Mouse (Mus musculus): ENCODE data around the gene Tmem129. TPM values are rescaled to one million over a fixed set of nuclear protein-coding genes. Genes with fewer than 3 reads are reported as not detected.

Gene Tmem129
- total and polyA plus RNA-seq, 3 experiments = 40.2 to 51.3 TPM; not detected in 1

DNA sequence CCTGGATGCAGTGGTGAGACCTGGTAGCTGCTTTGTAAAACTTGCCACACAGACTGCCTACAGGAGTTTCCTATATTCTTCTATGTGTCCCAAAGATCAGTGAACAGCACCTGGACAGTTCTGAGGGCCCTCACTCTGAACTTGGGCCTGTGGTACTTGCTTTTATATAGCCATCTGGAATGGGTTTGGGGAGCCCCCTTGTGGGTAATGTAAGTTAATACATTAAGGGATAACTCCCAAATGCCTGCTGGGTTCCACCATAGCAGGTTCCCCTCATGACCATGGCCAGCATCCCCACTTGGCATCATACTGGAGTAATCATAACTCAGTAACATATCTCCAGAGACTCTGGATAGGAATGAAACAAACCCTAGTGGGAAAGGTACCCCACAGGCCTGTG, 10.0 kb upstream of the Tmem129 start:
- TF ChIP-seq ZMIZ1 (IDR thresholded peaks at IDR 0.05; ENCODE audit: low read depth, low read length) (no peak), EP300 (IDR thresholded peaks at IDR 0.05; ENCODE audit: low read depth in 1 of 2, low read length in 2 of 2) (no peak), USF1 (IDR thresholded peaks at IDR 0.05; ENCODE audit: low read depth, low read length) (no peak), JUND (IDR thresholded peaks at IDR 0.05; ENCODE audit: low read depth, low read length) (no peak), CHD1 (IDR thresholded peaks at IDR 0.05; ENCODE audit: low read depth, low read length) (no peak), ELF1 (IDR thresholded peaks at IDR 0.05; ENCODE audit: low read depth, low read length) (no peak), ZKSCAN1 (IDR thresholded peaks at IDR 0.05; ENCODE audit: low read depth, low read length) (no peak), MYC (IDR thresholded peaks at IDR 0.05; ENCODE audit: low read depth, low read length) (no peak), HCFC1 (IDR thresholded peaks at IDR 0.05; ENCODE audit: low read depth, low read length) (no peak), POLR2AphosphoS2 (IDR thresholded peaks at IDR 0.05; ENCODE audit: low read length) (no peak), E2F4 (IDR thresholded peaks at IDR 0.05; ENCODE audit: borderline replicate concordance, low read depth, low read length) (no peak), RAD21 (IDR thresholded peaks at IDR 0.05; ENCODE audit: low read depth, low read length) (peak; percentile 44), CTCF (IDR thresholded peaks at IDR 0.05 in 2 of 3, conservative IDR thresholded peaks at IDR 0.05 in 1 of 3; ENCODE audit: control insufficient read depth in 1 of 3, insufficient read depth in 1 of 3, low read depth in 2 of 3, low read length in 3 of 3, poor library complexity in 1 of 3, severe bottlenecking in 1 of 3) (peak; percentile 22 to 72 (median 69); a peak in 4 of 6 replicates), POLR2A (IDR thresholded peaks at IDR 0.05; ENCODE audit: control insufficient read depth in 1 of 2, insufficient read depth in 1 of 2, low read depth in 1 of 2, low read length in 2 of 2, poor library complexity in 1 of 2) (no peak), RCOR1 (IDR thresholded peaks at IDR 0.05; ENCODE audit: low read depth, low read length) (no peak), BHLHE40 (IDR thresholded peaks at IDR 0.05; ENCODE audit: borderline replicate concordance, low read depth, low read length) (no peak), NELFE (IDR thresholded peaks at IDR 0.05; ENCODE audit: low read depth, low read length) (no peak), SMC3 (IDR thresholded peaks at IDR 0.05; ENCODE audit: low read depth, low read length) (peak; percentile 47), TBP (IDR thresholded peaks at IDR 0.05; ENCODE audit: low read depth, low read length) (no peak), ZNF384 (IDR thresholded peaks at IDR 0.05; ENCODE audit: low read depth, low read length) (no peak), USF2 (IDR thresholded peaks at IDR 0.05; ENCODE audit: borderline replicate concordance in 1 of 2, insufficient read depth in 1 of 2, low read depth in 1 of 2, low read length in 2 of 2) (no peak), GABPA (IDR thresholded peaks at IDR 0.05; ENCODE audit: low read depth, low read length) (no peak), MAX (IDR thresholded peaks at IDR 0.05; ENCODE audit: low read length) (no peak), CHD2 (IDR thresholded peaks at IDR 0.05; ENCODE audit: low read length) (no peak), POLR2AphosphoS5 (IDR thresholded peaks at IDR 0.05; ENCODE audit: borderline replicate concordance, low read depth, low read length) (no peak), UBTF (IDR thresholded peaks at IDR 0.05; ENCODE audit: borderline replicate concordance, insufficient read depth, low read depth, low read length) (no peak)
- Histone ChIP-seq H3K9me3 (replicated peaks; ENCODE audit: insufficient read depth, low read length) (no peaks in the 10 kb centered on the region), H3K9ac (ENCODE audit: control insufficient read depth, low read depth, low read length, poor library complexity, severe bottlenecking) (no peak overlapping the region), H3K4me1 (ENCODE audit: control insufficient read depth in 1 of 2, insufficient read depth in 2 of 2, low read length in 2 of 2) (peaks cover 2 to 11% of the 10 kb centered on the region in 2 experiments; a peak in 3 of 4 replicates), H3K27ac (ENCODE audit: control insufficient read depth, low read depth, low read length) (no peak overlapping the region), H3K79me2 (ENCODE audit: control insufficient read depth, insufficient read depth, low read length, poor library complexity) (peaks cover 5% of the 10 kb centered on the region; the same call in 1 of the 2 replicates), H3K36me3 (ENCODE audit: control insufficient read depth in 1 of 2, insufficient read depth in 2 of 2, low read length in 2 of 2) (peaks cover 12 to 51% of the 10 kb centered on the region in 2 experiments), H3K27me3 (ENCODE audit: control insufficient read depth in 1 of 2, insufficient read depth in 2 of 2, low read length in 2 of 2) (no peaks in the 10 kb centered on the region), H3K4me3 (ENCODE audit: control insufficient read depth in 1 of 2, insufficient read depth in 1 of 2, low read depth in 2 of 2, low read length in 2 of 2) (no peak overlapping the region)
- DNase-seq (ENCODE audit: low read depth, low spot score) = peak; percentile 68

Measured in MEL (cell line).